Mouse (Mus musculus) G1E (cell line): Measurements from ENCODE around the gene F2.

Experiments used
- CTCF ChIP-seq: IDR thresholded peaks from 2 replicates; pipeline ENCODE4 v1.5.1; 2012; ENCODE audit warnings: low read depth, low read length, inconsistent platforms, mixed read lengths
- GATA1 ChIP-seq: IDR thresholded peaks from 2 replicates; pipeline ENCODE4 v1.6.1; 2012; ENCODE audit warnings: borderline replicate concordance, low read length, inconsistent platforms, mixed read lengths
- GATA2 ChIP-seq: IDR thresholded peaks from 2 replicates; pipeline ENCODE4 v1.6.1; 2012; ENCODE audit warnings: low read depth, low read length, inconsistent platforms, borderline replicate concordance
- POLR2AphosphoS5 ChIP-seq: IDR thresholded peaks from 2 replicates; pipeline ENCODE4 v1.6.1; 2012; ENCODE audit warnings: low read depth, low read length, inconsistent platforms; ENCODE audit not compliant: insufficient replicate concordance
- TAL1 ChIP-seq: conservative IDR thresholded peaks from 2 replicates; pipeline ENCODE4 v1.6.1; 2012; ENCODE audit warnings: low read depth, low read length, inconsistent platforms, mixed read lengths

- no peak for TF ChIP-seq GATA1
- no peak for TF ChIP-seq CTCF
- TF ChIP-seq GATA2, result no peak
- TF ChIP-seq TAL1, result no peak
- TF ChIP-seq POLR2AphosphoS5, result no peak
These were observed 19.2 kb upstream of the F2 start for GRCm38 (mm10) chr2:91655388-91655787.
